Mouse (Mus musculus) right cerebral cortex, postnatal 14 days (tissue): ENCODE data around the gene Mast3.
A peak's percentile ranks its signal among the peaks of the same experiment; 100 is the strongest.

Experiments
- DNase-seq: peaks from one replicate; pipeline ENCODE4 v3.0.0; 2022

Mast3 gene

DNA sequence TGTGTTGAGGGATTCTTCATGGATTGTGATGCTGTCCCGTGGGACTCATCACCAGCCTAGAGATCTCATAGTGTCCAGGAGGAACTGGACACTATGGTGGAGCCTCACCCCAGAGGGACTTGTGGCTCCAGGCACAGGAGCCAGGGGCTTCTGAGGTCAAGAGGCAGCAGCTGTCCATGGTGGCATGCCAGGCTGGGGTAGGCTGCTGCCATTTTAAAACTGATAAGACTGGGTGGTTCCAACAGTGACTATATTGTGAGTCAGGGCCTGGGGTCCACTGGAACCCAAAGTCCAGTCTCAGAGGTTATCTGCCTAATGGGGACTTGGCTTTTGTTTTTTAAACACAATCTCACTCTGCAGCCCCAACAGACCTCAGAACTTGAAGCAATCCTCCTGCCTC, 3.0 kb downstream of the Mast3 start:
- no peak for DNase-seq

DNA sequence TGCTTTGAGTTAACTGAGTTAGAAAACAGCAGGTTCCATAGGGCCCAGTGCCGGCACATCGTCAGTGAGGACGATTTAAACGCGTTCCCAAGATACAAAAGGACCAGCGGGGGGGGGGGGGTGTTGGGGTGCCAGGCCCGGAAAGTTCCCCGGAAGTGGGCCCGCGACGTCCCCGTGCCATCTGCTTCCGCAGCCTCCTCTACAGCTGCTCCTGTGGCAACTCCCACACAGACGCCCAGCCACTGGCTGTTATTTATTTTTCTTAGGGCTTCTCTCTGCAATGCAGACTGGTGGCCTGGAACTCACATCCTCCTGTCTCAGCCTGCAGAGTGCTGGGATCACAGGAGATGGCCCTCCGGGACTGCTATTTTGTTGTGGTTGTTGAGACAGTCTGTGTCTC, 3.7 kb downstream of the Mast3 start:
- DNase-seq: peak; percentile 68

DNA sequence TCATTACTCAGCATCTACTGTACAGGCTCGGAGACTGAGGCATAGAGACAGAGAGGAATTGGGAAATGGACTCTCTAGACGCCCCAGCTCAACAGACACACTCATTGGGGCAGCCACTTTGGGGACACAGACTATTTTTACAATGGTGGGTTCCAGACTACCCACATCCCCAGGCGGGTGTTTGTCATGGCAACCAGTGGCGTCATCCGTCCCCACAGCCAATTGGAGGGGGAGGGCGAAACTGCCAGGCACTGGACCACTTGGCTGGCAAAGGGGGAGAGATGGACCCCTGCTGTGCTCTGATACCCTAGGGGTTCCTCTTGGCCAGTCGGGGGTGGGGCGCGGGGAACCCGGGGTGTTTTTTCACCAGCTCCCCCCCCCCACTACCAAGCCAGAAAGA, 4.2 kb downstream of the Mast3 start:
- DNase-seq: peak; percentile 57

DNA sequence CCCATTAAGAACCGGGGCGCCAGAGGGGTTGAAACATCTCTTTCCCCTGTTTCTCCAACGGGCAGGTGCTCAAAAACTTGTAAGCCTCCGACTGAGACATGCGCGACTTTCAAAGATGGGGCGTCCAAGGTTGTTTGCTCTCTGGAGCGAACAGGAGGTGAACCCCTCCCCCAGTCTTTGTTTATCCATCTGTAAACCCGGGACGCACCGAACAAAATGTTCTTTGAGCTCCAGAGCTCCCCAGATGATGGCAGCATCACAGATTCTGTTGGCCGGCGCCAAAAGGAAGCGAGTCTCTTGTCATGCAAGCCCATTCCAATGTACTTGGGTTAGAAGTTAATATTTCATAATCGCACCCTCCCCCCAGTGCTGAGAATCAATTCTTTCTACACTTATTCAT, 6.6 kb downstream of the Mast3 start:
- no peak for DNase-seq

DNA sequence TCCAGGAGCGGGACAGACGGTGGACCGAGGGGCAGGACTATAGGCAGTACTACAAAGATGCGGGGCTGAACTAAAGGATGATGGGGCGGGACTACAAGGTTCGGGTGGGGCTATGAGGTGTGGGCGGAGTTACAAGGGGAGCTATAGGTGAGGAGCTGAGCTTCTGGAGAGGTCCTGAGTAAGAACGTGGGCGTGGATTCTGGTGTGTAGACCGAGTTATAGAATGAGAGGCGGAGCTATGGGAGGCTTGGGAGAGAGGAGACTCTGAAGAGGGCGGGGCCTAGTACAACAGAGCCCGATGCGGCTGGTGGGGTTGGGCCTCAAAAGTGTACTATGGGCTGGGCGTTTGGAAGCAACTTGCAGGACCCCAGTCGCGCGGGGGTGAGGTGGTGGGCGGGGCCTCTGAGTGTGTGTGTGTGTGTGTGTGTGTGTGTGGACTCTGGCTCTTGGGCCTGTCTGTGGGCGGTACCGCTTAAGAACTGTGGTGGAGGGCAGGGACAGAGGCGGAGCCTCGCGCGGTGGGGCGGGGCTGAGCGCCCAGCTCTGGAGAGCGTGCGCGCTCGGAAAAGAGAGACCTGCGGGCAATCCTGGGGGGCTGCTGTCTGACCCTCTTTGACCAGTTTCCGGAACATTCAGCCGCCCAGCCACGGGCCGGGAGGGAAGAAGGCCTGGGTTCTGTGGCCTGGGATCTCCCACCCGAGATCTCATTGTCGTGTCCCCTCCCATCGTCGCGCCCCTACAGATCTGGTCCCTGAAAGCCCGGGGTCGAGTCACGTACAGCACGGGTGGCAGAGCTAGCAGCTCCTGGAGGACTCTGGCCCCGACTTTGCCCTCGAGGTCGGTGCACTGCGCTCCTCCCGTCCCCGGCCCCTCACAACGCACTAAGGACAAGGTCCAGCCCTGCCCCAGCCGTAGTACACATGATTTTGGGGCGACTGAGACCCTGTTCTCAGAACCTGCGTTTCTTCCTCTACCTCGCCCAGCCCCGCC, 7.5 kb downstream of the Mast3 start:
- peak; percentile 81 for DNase-seq

DNA sequence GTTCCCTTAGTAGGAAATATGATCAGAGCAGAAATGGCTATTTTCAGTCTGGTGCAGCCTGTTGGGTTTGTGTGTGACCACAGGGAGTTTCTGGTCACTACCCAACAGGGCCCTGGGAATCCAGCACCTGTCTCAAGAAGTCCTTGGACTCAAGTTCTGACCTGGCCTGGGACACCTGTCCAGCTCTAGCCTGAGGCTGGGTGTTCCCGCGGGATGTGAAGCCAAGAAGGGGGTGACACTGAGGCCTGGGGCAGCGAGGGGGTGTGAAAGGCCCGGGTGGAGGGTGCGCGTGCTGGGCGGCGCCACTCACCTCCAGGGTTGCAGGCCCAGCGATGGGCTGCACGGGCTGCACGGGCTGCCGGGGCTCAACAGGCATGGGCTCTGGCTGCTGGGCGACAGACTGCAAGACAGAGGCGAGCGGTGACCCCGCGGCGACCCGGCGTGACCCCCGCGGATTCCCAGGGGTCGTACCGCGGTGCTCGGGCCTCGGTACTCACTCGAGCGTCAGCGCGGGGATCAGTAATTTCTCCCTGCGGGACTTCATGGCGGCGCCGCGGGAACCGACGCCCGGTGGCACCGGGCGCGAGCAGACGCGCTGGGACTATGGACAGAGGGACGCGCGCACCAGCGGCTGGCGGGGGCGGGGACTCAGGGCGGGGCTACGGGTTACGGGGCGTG, 8.3 kb downstream of the Mast3 start:
- DNase-seq: peak; percentile 84

DNA sequence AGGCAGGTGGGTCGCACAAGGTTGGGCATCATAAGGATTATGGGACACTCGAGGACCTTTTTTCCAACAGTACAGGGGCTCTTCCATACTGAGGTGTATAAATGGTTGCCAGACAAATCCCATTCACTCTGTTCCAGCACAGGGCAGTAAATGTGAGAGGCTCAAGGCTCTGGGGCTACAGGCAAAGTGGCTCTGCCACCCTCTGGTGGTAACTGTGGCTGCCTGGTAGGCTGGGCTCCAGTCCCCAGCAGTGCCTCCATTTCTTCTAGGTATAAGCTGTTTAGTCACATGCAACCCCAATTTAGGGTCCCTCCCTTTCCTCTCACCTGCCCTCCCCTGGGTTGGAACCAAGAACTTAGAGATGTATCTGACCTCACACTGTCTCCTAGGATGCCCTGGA, 9.5 kb downstream of the Mast3 start:
- no peak for DNase-seq

DNA sequence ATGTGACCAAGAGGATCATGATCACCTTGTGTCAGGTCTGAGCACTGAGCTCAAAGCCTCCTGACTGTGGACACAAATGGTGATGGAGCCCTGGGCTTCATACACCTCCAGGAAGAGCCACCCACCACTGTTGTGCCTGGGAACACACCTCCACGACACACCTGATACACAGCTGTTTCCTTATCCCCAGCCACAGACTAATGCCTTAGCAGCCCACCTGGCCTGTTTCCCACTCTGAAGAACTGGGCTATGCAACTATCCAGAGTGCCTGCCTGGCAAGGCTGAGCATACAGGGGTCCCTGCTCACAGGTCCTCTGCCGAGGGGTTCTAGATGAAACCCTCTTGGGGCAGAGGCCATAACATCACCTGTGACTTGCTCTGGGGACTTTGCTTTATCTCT, 10.6 kb downstream of the Mast3 start:
- no peak for DNase-seq

DNA sequence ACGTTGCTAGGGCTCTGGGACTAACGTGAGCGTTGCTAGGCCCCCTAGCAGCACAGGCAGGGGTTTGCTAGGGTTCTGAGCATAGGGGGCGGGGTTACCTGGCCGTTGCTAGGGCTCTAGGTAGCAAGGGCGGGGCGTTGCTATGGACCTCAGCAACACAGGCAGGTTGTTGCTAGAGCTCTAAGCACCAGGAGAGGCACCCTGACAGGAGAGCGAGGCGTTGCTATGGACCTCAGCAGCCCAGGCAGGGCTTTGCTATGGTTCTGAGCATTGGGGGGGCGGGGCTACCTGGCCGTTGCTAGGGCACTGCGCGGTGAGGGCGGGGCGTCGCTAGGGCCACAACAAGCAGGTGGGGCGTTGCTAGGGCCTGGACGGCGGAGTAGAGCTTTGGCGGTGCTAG, 12.2 kb downstream of the Mast3 start:
- DNase-seq: peak; percentile 79

DNA sequence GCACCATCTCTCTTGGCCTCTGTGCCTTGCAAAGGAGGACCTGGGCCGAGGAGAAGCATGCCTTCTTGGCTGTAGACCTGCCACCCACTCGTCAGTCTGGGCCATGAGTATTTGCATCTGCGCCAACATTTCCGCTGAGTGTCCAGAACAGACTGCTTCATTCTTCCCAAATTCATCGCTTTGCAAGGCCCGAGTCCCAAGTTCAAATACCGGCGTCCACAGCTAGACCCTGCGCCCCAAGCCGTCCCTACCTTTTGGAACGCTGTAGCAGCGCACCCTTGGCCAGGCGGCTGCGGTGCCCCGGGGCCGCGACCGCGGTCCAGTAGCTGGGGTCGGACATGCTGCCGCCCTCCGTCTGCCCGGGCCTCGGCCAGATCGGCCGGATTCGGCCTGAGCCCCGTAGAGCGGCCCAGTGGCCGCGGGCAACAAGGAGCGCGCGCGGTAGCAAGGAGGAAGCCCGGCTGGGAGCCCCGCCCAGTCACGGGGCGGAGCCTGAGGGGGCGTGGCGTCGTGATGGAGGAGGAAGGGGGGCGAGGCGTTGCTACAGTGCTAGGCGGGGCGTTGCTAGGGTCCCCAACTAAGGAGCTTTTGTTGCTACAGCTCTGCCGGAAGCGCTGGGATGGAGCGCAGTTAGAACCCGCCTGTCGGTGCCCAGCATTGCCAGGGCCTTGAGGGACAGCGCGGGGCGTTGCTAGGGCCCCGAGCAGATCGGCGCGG, 12.7 kb downstream of the Mast3 start:
- DNase-seq: peak; percentile 97

DNA sequence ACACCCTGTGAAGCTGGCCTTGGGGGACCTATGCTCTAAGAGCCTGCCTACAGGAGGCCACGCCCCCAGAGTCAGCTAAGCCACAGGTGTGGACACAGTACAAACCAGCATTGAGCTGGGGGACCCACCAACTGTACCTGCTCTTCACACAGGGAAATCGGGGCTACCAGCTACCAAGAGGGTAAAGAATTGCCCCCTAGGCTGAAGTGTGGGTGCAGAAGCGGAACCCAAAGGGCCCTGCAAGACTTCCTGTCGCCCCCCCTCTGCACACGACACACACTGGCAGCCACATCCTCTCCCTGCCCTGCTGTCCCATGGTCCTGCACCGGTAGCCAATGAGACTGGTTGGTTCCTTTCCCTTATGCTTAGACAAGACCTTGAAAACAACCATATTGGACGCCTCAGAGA, 13.6 kb downstream of the Mast3 start:
- DNase-seq: no peak

DNA sequence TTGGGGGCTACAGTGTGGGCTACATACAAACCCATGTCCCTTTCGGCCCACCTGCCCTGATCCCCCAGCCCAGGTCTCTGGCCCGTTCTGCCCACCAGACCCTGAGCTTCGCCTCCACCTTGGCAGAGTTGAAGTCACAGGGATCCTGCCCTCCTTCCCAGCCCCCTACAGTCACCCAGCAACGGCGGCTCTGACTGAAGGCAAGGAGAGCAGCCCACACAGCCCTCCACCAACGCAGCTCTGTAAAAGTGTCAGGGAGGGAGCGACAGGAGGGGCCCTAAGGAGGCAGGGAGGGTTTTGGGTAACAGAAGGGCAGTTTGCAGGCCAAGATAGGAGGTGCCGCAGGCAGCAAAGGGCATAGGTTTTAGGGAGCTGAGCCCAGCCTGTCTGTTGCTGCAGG, 14.0 kb downstream of the Mast3 start:
- DNase-seq: no peak

DNA sequence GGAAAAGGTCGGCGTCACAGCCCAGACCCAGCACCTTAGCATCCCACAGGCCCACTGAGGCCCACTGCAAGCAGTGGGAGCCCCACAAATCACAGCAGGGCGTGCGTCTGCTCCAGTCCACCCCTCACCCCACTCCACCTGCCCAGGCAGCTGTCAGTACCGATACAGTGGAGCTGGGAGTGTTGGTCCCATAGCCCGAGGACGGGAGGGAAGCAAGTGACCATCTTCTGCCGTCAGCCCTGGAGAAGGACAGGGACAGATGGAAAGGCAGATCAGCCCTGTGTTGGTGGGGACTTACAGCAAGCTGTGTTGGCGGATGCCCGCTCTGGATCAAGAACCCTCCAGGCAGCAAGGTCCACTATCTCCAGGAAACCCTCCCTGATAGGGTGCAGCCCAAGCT, 15.8 kb downstream of the Mast3 start:
- no peak for DNase-seq

DNA sequence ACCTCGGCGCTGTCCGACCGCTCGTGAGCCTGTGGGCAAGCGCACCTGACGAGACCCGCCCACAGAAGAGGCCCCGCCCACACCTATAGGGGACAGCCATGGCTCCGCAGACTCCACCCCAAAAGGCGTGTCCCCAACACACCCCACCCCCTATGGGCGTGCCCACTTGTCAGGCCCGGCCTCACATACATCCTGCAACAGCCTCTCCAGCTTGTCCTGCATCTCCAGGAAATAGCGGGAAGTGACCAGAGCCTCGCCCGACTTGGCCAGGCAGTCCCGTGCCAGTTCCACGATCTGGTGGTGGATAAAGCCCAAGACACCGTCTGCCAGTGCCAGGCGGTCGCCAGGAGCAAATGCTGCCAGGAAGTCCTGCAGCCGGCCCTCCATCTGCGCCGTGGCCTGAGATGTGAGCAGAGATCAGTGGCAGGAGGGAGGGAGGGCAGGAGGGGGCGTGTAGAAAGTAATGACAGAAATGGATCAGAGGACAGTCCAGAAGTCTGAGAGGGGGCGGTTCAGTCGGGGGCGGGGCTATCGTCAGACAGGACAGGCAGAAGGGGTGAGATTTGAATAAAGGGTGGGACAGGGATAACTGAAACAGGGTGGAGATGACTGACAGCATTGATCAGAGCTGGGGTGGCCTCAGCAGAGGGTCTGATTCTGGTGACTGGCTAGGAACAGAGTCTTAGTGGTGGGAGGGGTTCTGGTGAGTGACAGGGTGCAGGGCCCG, 16.8 kb downstream of the Mast3 start:
- no peak for DNase-seq

DNA sequence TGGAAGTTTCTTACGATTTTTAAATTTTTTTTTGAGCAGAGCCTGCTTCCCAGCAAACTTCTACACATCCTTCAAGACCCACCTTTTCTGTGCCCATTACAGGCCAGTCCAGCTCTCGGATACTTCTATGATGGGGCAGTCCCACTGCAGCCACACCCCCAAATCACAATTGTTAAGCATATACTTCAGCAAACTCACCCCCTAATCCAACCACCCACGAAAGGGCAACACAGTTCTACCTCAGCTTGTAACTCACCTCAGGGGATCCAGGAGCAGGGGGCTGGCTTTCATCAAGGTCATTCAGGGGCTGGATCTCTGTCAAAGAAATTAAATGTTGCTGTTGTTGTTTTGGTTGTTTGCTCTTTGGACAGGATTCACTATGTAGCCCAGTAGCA, 17.8 kb downstream of the Mast3 start:
- DNase-seq: no peak

DNA sequence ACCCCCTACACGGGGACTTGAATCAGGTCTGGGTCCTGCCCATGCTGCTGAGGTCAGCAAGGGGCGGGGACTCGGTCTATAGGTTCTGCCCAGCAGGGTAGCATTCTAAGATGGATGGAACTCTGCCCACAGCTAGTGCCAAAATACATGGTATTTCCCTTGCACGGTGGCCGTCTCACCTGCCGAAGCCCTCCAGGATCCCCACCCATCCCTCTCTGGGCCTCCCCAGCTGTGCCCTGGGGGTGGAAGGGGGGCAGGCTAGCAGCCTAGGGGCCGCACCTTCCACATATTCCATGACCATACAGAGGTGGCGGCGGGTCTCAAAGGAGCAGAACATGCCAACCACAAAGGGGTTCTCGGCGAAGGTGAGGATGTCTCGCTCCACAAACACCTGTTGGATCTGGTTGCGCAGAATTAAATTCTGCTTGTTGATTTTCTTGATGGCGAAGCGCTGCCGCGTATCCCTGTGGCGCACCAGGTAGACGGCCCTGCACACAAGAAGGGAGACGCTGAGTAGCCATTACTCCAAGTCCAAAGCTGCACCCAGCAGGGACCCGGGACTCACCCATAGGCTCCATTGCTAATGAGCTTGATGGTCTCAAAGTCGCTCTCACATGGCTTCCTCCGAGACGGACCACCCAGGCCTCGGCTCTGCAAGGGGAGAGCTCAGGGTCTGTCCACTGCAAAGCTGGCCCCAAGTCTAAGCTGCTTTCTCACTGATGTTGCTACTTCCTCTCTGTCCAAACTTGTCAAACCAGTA, 18.4 kb downstream of the Mast3 start:
- no peak for DNase-seq

DNA sequence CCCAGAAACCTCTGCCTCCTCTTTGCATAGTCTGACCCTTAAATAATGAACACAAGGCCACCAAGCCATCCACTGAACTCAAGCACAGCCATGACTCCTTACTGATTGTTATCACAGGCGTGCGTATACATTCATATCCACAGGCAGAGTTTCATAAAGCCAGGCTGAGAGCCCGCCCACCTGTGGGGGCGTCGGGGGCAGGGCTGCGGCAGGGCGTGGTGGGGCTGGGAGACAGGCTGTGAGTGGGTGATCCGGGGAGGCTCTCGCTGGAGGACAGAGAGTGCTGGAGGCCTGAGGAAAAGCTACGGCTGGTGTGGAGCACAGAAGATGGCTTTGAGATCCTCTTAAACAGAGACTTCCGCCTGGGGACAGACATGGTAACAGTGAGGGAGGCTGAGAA, 24.8 kb downstream of the Mast3 start:
- DNase-seq: no peak

DNA sequence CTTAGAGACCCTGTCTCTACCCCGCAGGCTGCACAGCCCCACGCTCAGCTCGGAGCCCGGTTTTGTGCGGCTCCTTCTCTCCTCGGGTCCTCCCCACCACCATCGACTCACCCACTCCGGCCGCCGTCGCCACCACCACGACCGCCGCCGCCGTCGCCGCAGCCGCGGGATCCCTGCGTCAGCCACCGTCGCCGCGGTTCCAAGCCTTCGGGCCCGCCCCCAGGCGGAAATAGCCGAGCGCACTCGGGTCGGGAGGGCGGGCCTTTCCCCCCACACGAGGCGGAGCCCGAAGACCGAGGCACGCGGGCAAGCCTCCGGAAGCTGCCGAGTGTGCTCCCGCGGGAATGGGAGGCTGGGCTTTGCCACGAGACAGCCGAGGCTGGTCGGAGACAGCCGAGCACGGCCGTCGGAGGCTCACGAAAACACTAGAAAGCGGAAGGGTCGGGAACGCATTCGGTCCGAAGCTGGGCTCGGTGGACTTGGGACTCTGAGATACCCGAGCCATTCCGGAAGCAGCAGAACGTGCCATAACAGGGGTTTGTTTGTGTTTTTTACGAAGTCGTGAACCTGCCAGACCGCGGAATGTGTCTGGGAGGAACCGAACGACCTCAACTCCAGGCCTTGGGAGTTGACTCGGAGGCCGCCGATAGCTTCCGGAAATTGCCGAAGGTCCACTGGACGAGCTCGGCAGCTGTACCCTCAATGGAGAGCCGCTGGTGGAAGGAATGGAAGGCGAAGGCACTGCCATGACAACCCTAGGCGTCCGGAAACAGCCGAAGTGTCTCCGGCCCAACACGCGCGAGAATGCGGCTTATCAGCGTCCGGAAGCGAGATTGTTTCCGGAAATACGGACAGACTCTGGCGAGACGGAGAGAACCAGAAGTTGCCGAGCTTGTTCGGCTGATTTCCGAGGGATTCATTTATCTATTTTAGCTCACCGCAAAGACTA, 28.1 kb downstream of the Mast3 start, which contains the start of gene Pik3r2:
Pik3r2 (minus strand) TSS at position 218 of the 949 bp plus-strand sequence.
- peak; percentile 99 for DNase-seq

DNA sequence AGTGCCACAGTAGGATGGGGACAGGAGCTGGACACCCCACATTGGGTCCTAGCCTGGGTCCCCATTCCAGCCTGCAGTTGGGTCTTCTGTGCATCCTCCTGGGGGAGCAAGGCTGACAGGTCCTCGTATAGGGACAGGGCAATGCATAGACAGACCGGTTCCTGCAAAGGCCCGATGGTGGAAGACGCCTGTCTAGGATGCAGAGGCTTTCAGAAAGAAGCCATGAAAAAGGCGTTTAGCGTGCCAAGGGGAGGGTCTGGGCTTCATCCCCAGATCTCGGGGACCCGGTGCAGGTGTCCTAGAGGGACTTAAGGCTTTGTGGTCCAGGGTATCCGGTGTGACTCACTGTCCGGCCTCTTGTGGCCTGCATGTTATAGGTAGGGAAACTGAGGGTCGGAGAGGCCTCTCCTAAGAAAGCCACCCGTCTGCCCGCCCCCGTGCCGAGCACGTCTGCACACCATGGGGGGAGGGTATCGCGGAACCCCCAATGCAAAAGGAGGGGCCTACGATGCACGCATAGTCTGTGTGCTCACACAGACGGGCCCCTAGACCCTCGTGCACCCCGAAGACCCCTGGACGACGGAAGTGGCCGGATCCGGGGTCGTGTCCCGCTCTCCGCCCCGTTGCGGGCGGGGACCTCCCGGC, 28.9 kb downstream of the Mast3 start:
- DNase-seq: no peak

DNA sequence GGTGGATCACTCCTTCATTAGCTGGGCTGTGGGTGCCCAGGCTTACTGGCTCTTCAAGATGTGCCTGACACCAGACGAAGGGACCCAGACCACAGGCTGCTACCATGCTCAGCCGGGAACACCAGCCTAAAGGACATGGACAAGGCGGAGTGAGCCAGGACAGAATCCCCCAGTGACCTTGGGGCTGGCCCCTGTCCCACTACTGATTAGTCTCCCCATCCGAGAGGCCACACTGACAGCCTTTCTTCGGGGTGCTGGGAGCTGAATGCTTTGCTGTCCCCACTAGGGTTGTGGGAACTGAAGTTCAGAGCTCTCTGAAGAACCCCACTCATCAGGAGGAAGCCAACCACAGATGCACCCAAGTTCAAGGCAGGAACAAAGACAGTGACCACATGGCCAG, 29.6 kb downstream of the Mast3 start:
- DNase-seq: no peak
